Mouse (Mus musculus): ENCODE measurements at regions not wholly inside any gene's neighbourhood (a gene's known extent, or its start where the extent isn't known, plus 50 kb on each side); places are given as distances from the start of the nearest gene placed in this dataset.

DNA sequence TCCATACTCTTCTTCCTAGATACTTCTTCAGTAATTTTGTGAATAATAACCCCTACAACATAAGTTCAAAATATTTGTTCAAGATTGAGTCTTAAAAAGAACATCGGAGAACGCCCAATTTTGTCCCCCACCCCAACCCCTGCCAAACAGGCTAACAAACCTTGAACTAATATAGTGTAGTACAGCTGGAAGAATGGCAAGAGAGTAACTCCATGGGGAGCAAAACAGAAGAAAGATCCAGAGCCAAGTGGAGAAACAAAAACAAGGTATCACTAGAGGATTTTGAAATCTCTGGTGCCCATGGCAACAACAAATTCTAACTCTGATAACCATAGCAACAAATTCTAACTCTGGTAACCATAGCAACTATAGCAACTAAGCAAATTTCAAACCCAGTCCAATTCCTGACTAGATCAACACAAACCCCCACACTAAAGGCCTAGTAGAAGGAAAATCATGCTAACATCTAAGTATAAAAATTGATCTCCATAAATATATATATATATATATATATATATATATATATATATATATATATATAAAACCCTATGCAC lies 74.2 kb upstream of the Magee2 start:
- TF ChIP-seq POLR2A (IDR thresholded peaks at IDR 0.05; ENCODE audit: borderline replicate concordance, insufficient read depth, low read length) (no peak), CTCF (IDR thresholded peaks at IDR 0.05; ENCODE audit: borderline replicate concordance, insufficient read depth, low read depth, low read length) (no peak)
